Mouse (Mus musculus): ENCODE measurements around the gene Rab30. TPM values are rescaled to one million over a fixed set of nuclear protein-coding genes. Genes with fewer than 3 reads are reported as not detected.
"Not testable (repeated sequence)": the region's sequence is repeated elsewhere in the genome, so short reads cannot be mapped to it uniquely, and the experiment has no call there.

Gene Rab30
- polyA plus RNA-seq, 2 experiments from 2014 or later, result 0.60 TPM; not detected in 1

DNA sequence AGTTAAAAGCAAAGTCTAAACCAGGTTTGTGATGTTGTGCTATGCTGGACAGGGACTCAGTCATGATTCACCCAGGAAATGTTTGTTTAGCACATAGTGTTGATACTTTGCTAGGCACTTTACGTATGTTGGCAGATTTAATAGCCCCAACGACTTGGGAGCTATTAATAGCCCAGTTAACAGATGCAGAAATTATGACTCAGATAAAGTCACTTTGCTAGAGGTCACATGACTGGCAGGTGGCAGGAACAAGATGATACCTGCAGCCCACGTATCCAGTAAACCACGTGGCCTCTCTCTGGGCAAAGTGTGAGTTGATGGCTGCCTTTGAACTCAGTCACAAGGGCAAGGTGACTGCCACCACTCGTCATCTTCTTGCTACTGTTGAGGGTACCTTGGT is 16.7 kb downstream of the Rab30 start:
- ATAC-seq, result no peak

DNA sequence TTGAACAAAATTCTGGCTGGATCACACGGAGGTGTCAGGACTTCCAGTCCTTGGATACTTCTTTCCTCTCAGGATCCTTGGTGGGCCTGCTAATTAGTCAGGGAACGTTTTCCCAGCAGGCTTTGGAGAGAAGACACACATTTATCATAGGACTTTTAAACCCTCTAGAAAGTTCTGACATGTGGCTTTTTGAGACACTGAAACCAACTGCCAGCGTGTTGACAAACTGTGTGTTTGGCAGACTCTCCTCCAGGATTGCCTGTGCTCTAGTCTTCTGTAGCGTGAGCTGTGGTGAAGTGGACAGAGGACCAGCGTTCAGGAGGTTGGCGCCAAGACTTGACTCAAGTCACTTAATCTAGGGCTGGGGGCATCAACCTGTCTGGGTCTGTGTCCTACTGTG is 19.2 kb downstream of the Rab30 start:
- no peak for ATAC-seq

DNA sequence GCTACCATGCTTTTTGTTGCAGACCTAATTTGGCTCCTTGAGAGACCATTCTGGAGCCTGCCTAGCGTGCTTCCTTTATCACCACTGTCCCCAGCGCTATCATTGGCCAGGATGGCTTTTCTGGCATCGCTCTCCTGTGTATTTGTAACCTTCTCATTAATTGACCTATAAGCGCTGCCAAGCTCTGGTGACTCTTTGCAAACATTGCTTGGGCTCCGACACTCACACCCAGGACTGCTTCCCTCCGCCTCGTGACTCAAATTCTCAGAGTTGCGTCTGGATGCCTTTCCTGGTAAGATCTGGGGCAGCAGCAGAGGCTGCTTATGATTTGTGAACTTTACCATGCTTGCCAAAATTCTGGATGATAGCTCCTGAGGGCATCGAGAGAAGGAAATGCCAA is 19.8 kb downstream of the Rab30 start:
- no peak for ATAC-seq

DNA sequence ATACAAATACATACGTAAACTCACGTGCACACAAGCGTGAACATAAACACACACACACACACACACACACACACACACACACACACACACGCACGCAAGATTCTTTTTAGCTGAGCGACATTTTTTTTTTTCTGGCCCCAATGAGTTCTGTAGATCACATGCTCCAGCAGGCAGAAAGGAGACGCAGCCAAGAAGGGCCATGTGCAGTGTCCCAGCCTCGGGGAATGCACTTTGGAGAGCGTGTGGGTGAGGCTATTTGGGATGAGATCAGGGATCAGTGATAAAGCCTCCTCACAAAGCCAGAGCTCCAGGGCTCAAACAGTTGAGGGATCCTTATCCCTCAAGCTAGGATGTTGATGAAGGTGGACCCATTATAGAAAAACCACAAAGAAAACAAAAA is 24.0 kb downstream of the Rab30 start:
- no peak for ATAC-seq

DNA sequence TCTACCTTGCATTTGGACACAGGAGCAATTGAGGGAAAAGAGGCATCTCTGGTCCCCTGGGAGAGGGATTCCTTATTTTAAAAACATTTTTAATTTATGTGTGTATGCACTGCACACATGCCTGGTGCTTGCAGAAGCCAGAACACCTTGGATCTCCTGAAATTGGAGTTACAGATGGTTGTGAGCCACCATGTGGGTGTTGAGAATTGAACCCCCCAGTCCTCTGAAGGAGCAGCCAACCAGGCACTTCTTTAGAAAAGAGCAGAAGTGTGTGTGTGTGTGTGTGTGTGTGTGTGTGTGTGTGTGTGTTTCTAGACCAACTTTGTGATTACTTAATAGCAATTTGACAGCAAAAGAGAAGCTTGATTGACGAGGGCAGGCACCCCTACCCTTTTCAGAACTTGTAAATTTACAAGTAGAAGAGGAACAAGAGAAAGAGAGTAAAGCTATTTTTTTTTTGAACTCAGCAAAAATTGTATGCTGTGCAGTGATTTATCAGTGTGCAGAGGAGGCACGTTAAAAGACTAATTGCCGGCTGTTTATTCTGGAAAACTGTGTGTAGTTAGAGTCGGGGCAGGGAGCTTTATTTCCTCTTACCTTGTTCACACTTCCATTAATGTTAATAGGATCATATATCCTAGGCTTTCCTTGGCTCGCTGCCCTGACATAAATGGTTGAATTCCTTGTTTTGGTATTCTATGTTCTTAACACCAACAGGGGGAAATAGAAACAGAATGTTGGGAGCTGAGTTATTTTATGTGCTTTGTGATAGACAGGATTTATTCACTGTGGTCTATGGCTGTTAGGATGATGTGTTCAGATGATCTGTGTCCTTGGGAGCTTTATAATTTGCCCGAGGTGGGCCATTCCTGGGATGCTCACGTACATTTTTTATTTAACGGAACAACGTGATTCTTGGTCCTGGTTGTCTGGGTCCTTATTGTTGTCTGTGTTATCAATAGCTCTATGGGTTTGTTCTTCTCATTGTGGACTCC is 25.0 kb downstream of the Rab30 start:
- ATAC-seq, result no peak

DNA sequence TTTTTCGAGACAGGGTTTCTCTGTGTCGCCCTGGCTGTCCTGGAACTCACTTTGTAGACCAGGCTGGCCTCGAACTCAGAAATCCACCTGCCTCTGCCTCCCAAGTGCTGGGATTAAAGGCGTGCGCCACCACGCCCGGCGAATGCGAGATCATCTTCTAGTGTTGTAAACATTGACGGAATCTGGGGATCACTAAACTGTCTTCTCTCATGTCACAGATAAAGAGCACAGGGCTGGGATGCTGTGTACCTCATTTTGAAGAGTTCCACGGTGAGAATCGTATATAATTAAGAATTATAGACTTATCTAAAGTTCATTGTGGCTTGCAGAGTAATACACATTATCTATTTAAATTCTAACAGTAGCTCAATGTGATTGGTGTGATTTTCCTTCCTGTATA is 26.7 kb downstream of the Rab30 start:
- not testable (repeated sequence) for ATAC-seq

DNA sequence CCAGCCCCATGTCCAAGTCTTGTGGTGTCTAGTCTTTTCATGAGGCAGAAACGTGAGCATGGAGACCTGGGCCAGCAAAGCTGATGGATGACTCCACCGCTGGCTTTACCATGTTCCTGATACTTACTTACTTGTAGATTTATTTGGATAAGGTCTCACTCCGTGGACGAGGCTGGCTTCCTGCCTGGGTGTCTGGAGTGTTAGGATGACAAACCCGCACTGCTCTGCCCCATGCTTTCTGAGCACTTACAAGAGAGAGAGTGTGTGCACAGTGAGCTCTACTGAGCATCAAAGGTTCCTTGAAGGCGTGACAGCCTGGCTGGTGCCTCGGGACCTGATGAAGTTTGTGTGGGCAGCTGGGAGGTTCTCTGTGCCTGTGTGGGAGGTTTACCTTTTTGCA is 27.5 kb downstream of the Rab30 start:
- ATAC-seq, result no peak

DNA sequence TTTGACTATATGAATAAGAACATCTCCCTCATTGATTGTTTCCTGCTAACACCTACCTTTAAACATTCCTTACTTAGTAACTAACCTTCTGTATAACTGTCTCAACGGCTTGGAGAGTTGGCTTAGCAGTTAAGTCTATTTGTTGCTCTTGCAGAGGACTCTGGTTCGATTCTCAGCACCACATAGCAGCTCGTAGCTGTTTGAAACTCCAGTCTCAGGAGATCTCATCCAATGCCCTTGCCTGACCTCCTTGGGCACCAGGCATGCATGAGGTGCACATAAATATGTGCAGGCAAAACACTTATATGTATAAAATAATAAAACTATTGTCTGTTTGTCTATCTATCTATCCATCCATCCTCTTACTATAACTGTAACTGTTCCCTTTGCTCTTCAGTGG is 31.6 kb downstream of the Rab30 start:
- ATAC-seq, result no peak

DNA sequence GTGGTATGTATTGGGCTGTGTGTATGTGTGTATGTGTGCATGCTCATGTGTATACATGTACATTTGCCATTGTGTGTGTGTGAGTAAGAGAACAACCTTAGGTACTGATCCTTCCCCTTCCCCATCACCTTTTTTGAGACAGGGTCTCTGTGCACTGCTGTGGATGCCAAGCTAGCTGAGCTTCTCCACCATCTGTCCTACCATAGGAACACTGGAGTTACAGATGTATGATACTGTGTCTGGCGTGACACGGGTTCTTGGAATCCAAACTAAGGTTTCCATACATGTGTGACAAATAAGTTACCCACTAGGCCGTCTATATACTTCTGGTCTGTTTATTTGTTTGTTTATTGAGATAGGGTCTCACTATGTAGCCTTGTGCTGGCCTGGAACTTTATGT is 32.2 kb downstream of the Rab30 start:
- no peak for ATAC-seq

DNA sequence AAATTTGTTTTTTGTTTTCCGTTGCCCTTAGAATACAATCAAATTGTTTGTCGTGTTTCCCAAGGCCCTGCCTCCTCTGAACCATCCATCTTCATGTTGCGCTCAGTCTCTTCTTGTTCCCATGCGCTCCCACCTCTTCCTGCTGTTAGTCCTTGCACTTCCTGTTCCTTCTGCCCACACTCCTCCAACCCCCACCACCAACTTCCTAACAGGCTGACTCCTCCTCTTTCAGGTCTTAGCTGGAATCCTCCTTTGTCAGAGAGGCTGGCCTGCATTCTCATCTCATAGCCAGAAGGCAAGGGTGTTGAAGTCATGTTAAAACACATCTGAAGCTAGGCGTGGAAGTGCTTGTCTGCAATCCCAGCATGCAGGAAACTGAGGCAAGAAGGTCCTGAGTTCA is 33.3 kb downstream of the Rab30 start:
- no peak for ATAC-seq

DNA sequence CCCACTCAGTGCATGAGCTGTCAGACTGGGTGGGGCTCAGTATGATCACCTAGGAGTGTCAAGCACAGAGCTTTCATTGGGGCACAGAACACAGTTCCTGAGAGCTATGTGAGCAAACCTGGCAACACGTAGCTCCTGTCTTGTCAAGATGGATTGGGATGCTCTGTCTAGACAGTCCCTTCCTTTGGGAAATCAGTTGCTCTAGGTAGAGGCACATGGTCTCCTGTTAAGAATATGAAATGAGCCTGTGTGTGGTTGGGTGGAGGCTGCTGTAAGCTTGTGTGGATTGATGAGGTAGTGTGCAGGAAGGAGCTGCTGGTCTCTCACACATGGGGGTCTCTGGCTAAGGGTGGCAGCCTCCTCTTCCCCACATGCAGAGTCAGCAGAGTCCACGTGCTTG is 34.3 kb downstream of the Rab30 start:
- no peak for ATAC-seq

DNA sequence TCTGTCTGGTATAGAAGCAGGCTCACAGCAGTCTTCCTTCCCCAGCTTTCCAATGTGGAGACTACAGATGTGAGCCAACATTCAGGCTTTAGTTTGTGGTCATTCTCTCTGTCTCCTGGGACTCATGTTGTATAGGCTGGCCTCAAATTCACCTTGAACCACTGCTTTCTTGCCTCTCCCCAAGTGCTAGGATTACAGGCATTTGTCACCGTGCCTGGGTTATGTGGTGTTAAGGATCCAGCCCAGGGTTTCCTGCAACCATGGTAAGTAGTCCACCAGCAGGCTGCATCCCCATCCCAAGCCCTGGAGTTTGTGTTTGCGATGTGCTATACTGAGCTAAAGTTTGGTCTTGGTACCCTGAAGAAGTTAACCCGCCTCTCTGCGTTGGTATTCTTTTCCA is 35.2 kb downstream of the Rab30 start:
- no peak for ATAC-seq

DNA sequence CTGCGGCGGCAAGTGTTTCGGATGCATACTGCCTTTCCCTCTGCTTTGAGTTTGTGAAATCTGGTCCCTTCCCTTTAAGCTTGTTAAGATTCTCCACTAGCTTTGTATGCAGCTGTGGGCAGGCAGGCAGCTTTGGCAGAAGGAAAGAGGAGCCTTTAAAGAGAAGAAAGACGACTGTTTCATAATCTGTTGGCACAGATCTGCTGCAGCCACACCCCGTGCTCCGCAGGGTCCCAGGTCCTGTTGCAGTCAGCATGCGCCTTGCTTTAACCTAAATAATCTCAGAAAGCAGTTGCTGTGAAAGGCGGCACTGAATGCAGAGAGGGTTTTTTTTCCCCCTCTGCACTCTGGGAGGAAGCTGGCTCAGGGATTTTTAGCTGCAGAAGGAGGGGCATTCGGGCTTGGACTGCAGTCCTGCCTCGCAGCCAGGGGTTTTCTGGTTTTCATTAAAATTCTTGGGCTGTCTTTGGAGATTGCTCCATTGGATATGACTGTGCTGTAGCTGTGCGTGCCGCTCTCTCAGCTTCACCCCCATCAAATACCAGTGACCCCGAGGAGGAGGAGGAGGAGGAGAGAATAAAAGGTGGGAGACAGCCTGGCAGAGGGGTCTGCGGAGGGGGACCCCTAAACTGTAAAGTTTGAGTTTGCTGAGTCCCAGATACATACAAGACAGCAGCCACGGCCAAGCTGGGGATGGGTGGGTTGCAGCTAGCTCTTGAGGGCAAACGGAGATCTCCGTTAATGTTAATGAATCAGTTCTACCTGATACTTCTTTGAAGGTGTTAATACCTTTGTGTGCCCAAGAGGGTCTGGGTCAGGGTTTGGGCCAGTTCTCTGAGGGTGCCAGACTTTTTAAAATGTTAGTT is 35.9 kb downstream of the Rab30 start:
- no peak for ATAC-seq

DNA sequence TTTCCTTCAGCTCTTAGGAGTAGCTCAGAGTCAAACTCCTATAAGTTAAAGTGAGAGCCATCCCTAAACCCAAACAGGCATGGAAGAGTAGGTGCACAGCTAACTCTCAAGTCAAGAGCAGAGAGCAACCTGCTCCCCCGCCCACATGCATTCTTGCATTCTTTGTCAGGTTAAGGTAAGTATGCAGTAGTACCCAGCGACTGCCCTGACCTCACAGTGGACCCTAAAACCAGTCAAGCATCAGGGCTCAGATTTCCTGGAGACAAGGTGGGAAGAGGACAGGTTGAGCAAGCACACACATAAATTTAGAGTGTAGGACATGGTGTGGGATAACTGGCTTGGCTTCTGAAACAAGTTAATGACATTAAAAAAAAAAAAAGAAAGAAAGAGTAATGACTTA is 37.7 kb downstream of the Rab30 start:
- ATAC-seq, result no peak

DNA sequence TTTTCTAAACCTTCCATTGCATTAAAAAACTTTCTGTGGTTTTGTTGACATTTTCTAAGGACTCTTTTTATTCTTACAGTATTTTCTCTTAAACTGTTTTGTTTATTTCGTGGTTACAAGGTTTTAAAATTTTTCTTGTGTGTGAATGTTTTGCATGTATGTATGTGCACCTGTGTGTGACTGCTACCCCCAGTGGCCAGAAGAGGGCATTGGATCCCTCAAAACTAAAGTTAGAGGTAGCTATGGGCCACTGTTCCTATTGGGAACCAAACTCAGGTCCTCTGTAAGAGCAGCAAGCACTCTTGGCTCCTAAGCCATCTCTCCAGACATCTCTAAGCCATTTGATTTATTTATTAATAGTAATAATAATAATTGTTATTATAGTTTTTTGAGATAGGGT is 40.0 kb downstream of the Rab30 start:
- no peak for ATAC-seq

DNA sequence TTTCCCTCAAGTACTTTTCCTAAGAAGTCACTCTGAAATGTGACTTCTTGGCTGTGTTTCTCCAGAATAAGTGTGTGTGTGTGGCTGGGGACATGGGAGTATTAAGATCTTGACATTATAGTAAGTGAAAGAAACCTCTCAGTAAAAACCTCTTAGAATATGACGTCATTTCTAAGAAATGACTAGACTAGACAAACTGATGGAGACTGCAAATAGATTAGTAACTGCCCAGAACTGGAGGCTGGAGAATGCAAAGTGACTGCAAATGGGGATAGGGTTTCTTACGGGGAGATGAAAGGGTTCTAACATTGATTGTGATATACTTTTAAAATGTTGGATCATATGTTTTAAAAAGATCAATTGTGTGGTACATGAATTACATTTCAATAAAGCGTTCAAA is 40.5 kb downstream of the Rab30 start:
- ATAC-seq, result no peak

DNA sequence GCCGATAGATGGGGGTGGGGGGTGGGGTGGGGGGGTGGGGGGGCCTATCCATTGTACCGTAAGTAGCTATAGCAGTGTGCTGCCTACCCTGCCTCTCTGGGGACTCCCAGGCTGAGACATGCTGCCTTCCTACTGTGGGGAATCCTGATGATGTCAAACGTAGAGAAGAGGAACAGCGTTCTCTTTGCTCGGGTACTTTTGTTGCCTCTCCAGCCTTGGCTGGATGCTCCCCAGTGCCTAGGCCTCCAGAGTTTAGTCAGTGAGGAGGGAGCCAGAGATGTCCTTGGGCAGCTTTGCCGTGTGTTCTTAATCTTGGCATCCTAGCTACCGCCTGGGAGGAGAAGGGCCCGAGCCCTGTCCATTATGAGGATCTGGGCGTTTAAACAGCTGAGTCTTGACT is 41.1 kb downstream of the Rab30 start:
- no peak for ATAC-seq

DNA sequence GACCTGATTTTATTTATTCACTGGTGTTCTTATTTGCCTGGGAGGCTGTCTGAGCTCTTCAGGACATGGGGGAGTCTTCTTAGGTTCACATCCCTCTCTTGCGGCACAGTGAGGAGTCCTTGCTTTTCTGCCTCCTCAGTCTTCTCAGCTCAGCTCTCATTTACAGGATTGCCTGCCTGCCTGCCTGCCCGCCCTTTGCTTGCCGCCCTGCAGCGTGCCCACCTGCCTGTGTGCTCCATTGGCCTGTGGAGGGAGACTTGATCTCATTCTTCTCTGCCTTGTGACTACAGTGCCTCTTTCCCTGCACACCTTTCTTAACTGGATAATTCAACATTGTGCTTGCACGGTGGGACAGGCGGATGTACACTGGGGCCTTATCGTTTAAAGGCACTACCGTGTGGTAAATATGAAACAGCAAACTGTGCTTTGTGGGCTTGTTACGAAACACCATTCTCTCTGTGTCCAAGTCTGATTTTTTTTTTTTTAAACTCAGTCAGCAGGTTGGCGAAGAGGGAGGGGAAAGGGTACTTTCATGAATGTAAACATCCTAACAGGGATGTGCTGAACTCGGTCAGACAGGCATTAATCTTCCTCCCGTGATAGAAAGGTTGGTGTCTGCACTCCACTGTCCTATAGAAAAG is 41.9 kb downstream of the Rab30 start:
- ATAC-seq, result no peak

DNA sequence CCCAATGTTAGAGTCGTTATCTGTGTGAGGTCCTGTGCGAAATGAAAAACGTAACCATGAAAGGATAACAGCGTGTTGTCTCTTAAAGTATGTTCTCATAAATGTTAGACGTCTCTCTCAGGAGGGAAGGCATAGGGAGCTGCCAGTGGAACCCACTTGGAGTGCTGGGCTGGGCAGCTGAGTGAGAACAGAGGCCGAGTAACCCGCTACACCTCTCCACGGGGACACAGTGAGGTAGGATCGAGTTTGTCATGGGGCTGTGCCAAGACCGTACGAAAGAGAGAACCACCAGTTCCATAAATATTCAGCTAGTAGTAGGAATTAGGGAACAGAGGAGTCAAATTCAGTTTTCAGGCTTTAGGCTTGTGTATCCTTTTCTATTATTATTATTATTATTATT is 42.5 kb downstream of the Rab30 start:
- no peak for ATAC-seq

DNA sequence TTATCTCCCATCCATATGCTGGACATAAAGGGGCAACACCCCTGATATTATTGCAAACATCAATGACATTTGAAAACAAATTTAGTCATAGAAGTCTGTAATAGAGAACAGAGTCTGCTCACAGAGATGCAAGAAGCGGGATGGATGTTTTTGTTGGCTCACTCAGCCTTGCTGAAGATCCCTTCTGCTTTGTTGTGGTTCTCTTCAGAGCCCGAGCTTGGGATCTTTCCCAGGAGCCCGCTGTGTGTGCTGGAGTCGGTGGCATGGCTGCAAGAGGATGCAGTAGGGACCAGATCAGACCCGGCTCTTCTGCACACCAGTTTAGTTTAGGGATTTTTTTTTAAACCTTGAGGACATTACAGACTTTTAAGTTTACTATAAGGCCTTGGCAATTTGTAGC is 54.3 kb downstream of the Rab30 start:
- ATAC-seq, result no peak

DNA sequence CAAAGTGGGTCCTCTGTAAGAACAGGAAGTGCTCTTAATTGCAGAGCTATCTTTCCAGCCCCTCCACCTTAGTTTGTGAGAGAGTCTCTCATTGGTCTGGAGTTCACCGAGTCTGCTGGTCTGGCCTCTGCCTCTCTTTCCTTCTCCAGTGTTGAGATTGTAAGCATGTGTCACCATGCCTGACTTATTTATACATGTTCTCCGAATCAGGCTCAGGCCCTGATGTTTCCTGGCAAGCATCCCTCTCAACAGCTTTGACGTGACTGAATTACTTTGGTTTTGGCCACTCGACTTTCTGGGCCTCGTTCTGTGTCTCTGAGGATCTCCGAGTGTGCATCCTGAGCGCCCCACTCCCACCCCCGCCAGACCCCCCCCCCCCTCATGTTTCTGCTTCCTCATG is 55.4 kb downstream of the Rab30 start:
- ATAC-seq, result no peak

DNA sequence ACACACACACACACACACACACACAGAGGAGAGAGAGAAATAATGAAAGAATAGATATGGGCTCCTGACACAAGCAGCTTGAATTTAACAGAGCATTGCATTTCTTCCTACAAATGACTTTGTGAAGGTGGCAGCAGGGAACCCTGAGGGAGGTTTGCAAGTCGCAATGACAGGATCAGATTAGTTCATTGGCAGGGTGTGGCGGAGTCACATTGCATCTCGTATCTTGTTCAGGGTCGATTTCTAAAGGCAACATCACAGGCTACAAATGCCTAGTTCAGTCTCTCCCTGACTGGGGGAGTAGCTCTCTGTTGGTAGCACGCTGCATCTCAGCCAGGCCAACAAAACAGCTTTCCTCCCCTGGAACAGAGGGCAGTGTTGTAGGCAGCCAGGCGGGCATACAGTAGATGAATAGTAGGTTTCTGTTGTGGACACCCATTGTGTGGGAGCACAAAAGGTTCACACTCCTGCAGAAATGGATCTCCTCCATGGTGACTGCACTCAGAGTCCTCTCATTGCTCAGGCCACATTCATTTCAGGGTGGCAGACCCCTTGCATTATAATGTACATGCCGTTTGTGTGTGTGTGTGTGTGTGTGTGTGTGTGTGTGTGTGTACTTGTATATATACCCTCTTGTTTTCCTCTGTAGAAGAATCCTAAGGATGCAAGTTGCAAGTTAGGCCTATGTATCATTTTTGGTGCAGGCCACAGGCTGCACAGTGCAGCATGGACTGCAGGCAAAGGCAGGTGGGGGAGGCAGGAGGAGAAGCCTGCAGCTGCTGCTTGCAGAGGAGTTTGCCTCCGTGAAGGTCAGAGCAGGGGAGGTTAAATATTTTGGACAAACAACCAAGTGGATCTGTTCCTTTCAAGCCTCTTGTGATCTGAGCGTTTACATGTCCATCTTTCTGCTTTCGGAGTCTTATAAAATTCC is 58.5 kb downstream of the Rab30 start:
- ATAC-seq, result no peak

All from CD4-positive, CD25-positive, alpha-beta regulatory T cell, adult 4 months (primary cell).